Mouse (Mus musculus) right cerebral cortex, postnatal 36 days (tissue): ENCODE results near the gene Rtp2.
A peak's percentile ranks its signal among the peaks of the same experiment; 100 is the strongest.
"Not testable (repeated sequence)": the region's sequence is repeated elsewhere in the genome, so short reads cannot be mapped to it uniquely, and the experiment has no call there.

Source experiments
- DNase-seq, 2 experiments: peaks; one replicate each; pipeline ENCODE4 v3.0.0; 2022; ENCODE audit warnings: low spot score in 2 of 2, mixed read lengths in 1 of 2

Gene Rtp2

GRCm38 (mm10) chr16:23952101-23952727 lies 20.0 kb upstream of the Rtp2 start:
- no peak for DNase-seq

- no peak for DNase-seq
Measured at GRCm38 (mm10) chr16:23947654-23948053, 15.5 kb upstream of the Rtp2 start.

- DNase-seq: no peak
Measured at GRCm38 (mm10) chr16:23944801-23945200, 12.6 kb upstream of the Rtp2 start.

- no peak for DNase-seq
Measured at GRCm38 (mm10) chr16:23934397-23934796, 2.2 kb upstream of the Rtp2 start.

GRCm38 (mm10) chr16:23931275-23931674 lies 919 bp downstream of the Rtp2 start:
- DNase-seq: no peak

- no peak for DNase-seq
Measured at GRCm38 (mm10) chr16:23930426-23931073, 1.6 kb downstream of the Rtp2 start.

GRCm38 (mm10) chr16:23927301-23928114 lies 4.7 kb downstream of the Rtp2 start:
- no peak for DNase-seq

- DNase-seq: no peak
Measured at GRCm38 (mm10) chr16:23922906-23923305, 9.3 kb downstream of the Rtp2 start.

- no peak for DNase-seq
Measured at GRCm38 (mm10) chr16:23921697-23922096, 10.5 kb downstream of the Rtp2 start.

GRCm38 (mm10) chr16:23919418-23919817 lies 12.8 kb downstream of the Rtp2 start:
- no peak for DNase-seq

GRCm38 (mm10) chr16:23913401-23913800 lies 18.8 kb downstream of the Rtp2 start:
- DNase-seq: no peak

GRCm38 (mm10) chr16:23912741-23913140 lies 19.5 kb downstream of the Rtp2 start:
- no peak for DNase-seq

- not testable (repeated sequence) for DNase-seq
Measured at GRCm38 (mm10) chr16:23909015-23909354, 23.2 kb downstream of the Rtp2 start.

- not testable (repeated sequence) for DNase-seq
Measured at GRCm38 (mm10) chr16:23908076-23909014, 23.8 kb downstream of the Rtp2 start.

GRCm38 (mm10) chr16:23906586-23906985 lies 25.6 kb downstream of the Rtp2 start:
- DNase-seq: not testable (repeated sequence)

GRCm38 (mm10) chr16:23901411-23901810 lies 30.8 kb downstream of the Rtp2 start:
- no peak for DNase-seq

GRCm38 (mm10) chr16:23900061-23900460 lies 32.1 kb downstream of the Rtp2 start:
- DNase-seq: no peak

- peak; percentile 63 to 76 for DNase-seq
Measured at GRCm38 (mm10) chr16:23898840-23899239, 33.4 kb downstream of the Rtp2 start.

GRCm38 (mm10) chr16:23897984-23898586 lies 34.1 kb downstream of the Rtp2 start:
- peak; percentile 53 to 68 for DNase-seq

- DNase-seq: no peak
Measured at GRCm38 (mm10) chr16:23897486-23897885, 34.7 kb downstream of the Rtp2 start.

GRCm38 (mm10) chr16:23895135-23895534 lies 37.1 kb downstream of the Rtp2 start:
- no peak for DNase-seq
